Mouse (Mus musculus): ENCODE results near the gene Rnf115. TPM values are rescaled to one million over a fixed set of nuclear protein-coding genes. Genes with fewer than 3 reads are reported as not detected.

Gene Rnf115
- polyA plus RNA-seq, 1 experiment from 2014 or later, result 79.9 TPM

DNA sequence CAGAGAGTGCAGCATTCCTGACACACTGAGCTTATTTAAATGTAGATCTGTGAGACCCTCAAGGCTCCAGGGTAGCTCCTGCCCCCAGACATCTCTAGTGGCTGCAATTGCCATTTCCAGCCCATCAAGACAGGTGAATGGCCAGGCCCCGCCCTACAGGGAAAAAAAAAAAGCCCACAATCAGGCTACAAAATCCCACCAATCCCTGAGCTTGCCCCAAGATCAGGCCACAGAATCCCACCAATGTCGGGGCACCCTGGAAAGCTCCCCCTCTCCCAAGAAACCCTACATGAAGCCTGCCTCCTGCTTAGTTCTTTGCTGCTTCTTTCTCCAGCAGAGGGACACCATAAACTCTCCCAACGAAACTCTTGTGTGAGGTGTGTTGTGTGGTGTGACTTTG, 80.7 kb downstream of the Rnf115 start:
- no peak overlapping the region for H3K4me2 ChIP-seq
- no peak overlapping the region for H3K4me3 ChIP-seq (replicated peaks)
- H3K27ac ChIP-seq, result no peak overlapping the region
- H3K4me1 ChIP-seq, result 0 out of 2 replicates have a peak, but pooled peaks cover under 1% of the 10 kb centered on the region
- 67% methylated on average over 3 of the region's 3 CpGs for WGBS
- H3K27me3 ChIP-seq, result no peaks in the 10 kb centered on the region
- ATAC-seq (ENCODE audit: low FRiP score), result no peak
- 0 out of 2 replicates have a peak, but pooled peaks cover 3% of the 10 kb centered on the region for H3K36me3 ChIP-seq (replicated peaks)
- H3K9ac ChIP-seq, result no peak overlapping the region
- no peaks in the 10 kb centered on the region for H3K9me3 ChIP-seq

DNA sequence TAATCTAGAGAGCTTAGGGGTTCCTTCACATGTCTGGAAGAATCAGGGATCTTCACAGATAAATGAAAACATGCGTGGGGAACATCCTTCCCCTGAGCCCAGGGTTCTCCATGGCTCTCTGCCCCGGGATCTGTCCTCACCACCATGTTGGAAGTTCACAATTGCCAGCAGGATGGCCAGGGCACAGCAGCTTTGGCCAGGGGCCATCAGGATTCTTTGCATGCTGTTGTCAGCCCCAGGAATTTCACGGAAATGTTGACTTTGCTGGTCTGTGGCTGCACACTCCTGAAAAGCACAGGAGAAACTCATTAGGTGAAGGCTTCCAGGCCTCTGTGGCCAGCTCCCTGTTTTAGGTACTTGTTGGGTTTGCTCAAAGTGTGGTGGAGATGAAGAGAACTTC, 81.2 kb downstream of the Rnf115 start:
- no peaks in the 10 kb centered on the region for H3K9me3 ChIP-seq
- 92% methylated on average over 3 of the region's 3 CpGs for WGBS
- H3K27ac ChIP-seq, result no peak overlapping the region
- H3K36me3 ChIP-seq (replicated peaks), result 0 out of 2 replicates have a peak, but pooled peaks cover 3% of the 10 kb centered on the region
- no peaks in the 10 kb centered on the region for H3K27me3 ChIP-seq
- no peak overlapping the region for H3K4me3 ChIP-seq (replicated peaks)
- no peak overlapping the region for H3K9ac ChIP-seq
- 0 out of 2 replicates have a peak, but pooled peaks cover 5% of the 10 kb centered on the region for H3K4me1 ChIP-seq
- no peak for ATAC-seq (ENCODE audit: low FRiP score)
- no peak overlapping the region for H3K4me2 ChIP-seq

GRCm38 (mm10) chr3:96811232-96811631, 83.8 kb downstream of the Rnf115 start:
- H3K27me3 ChIP-seq, result no peaks in the 10 kb centered on the region
- ATAC-seq (ENCODE audit: low FRiP score), result no peak
- H3K4me1 ChIP-seq, result 0 out of 2 replicates have a peak, but pooled peaks cover 5% of the 10 kb centered on the region
- no peak overlapping the region for H3K9ac ChIP-seq
- H3K4me3 ChIP-seq (replicated peaks), result no peak overlapping the region
- H3K9me3 ChIP-seq, result no peaks in the 10 kb centered on the region
- H3K4me2 ChIP-seq, result no peak overlapping the region
- 91% methylated on average over 3 of the region's 3 CpGs for WGBS
- H3K27ac ChIP-seq, result no peak overlapping the region
- 0 out of 2 replicates have a peak, but pooled peaks cover 2% of the 10 kb centered on the region for H3K36me3 ChIP-seq (replicated peaks)

DNA sequence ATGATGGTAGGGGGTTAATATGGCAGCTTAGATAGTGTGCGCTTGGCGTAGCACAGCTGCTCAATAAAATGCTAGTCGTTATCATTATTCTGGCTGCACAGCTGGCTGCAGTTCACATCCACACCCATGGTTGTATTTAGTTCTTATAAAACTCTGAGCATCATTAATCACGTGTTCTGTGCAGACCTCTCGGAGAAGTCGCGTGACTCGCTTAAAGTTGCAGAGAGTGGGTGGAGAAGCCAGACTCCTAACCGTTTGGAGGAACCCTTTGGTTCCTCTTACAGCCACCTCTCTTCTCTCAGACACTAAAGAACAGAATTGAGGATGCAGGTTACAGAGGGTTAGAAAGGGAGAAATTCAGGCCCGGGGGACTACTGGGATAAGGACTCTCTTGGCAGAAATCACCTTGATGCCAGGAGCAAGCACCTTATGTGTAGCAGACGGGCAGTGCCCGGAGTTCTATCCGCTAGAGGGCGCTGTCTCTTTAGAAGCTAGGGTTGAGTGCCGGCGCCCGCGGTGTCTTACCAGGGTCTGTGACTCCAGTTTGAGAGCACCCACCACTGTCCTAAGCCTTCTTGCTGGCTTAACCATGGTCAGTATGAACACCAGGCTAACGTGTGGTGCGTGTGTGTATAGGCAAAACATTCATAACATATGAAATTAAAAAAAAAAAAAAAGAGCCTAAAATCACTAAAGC, 85.1 kb downstream of the Rnf115 start:
- no peak overlapping the region for H3K9ac ChIP-seq
- ATAC-seq (ENCODE audit: low FRiP score), result no peak
- 47% methylated on average over 20 of the region's 20 CpGs for WGBS

DNA sequence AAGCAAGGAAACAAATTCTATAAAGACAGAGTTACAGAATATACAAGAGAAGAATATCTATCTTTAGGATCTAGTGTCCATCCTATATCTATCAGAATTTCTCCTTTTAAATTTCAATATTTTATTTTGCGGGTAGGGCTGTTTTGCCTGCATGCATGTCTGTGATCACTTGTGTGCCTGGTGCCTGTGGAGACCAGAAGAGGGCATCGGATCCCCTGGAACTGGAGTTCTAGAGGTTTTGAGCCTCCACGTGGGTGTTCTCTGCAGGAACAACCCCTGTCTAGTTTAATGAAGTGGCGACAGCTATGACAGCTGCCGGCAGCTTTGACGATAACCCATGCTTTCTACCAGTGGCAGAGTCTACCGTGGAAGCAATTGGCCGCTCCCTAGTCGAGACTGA, 85.6 kb downstream of the Rnf115 start:
- H3K9ac ChIP-seq, result no peak overlapping the region
- H3K36me3 ChIP-seq (replicated peaks), result no peaks in the 10 kb centered on the region
- H3K4me3 ChIP-seq (replicated peaks), result no peak overlapping the region
- WGBS, result 44% methylated on average over 9 of the region's 9 CpGs
- H3K4me1 ChIP-seq, result 0 out of 2 replicates have a peak, but pooled peaks cover 5% of the 10 kb centered on the region
- H3K27me3 ChIP-seq, result no peaks in the 10 kb centered on the region
- no peak overlapping the region for H3K27ac ChIP-seq
- no peak for ATAC-seq (ENCODE audit: low FRiP score)
- no peak overlapping the region for H3K4me2 ChIP-seq
- no peaks in the 10 kb centered on the region for H3K9me3 ChIP-seq

More for the DNA sequence above, 85.1 kb downstream of the Rnf115 start:
- no peaks in the 10 kb centered on the region for H3K27me3 ChIP-seq
- no peak overlapping the region for H3K4me3 ChIP-seq (replicated peaks)
- H3K4me1 ChIP-seq, result 0 out of 2 replicates have a peak, but pooled peaks cover 5% of the 10 kb centered on the region
- H3K36me3 ChIP-seq (replicated peaks), result no peaks in the 10 kb centered on the region
- no peak overlapping the region for H3K4me2 ChIP-seq
- no peak overlapping the region for H3K27ac ChIP-seq
- no peaks in the 10 kb centered on the region for H3K9me3 ChIP-seq

- no peak for ATAC-seq (ENCODE audit: low FRiP score)
- no peaks in the 10 kb centered on the region for H3K36me3 ChIP-seq (replicated peaks)
- no peak overlapping the region for H3K9ac ChIP-seq
- H3K27me3 ChIP-seq, result no peaks in the 10 kb centered on the region
- 73% methylated on average over 7 of the region's 7 CpGs for WGBS
- no peak overlapping the region for H3K27ac ChIP-seq
- H3K4me2 ChIP-seq, result no peak overlapping the region
- H3K4me1 ChIP-seq, result 0 out of 2 replicates have a peak, but pooled peaks cover 5% of the 10 kb centered on the region
- no peaks in the 10 kb centered on the region for H3K9me3 ChIP-seq
- H3K4me3 ChIP-seq (replicated peaks), result no peak overlapping the region
Observed at GRCm38 (mm10) chr3:96813591-96814244, 86.3 kb downstream of the Rnf115 start.

DNA sequence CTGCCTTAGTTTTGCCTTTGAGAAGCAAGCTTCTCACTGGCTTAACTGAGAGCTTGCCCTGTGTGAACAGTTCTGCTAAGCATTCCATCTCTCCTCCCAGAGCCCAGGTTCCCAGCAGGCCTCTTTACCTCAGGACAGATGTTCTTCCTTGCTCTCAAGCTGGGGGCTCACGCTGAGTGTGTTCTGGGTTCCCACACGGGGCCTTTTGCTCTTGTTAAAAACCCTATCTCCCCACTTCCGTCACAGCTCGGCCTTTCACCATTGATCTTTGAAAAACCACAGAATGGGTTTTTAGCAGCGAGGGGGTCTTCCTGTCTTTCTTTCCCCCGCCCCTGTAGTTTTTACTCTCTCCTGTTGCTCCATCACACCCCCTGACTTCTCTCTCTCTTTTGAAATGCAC, 86.9 kb downstream of the Rnf115 start:
- no peak overlapping the region for H3K4me2 ChIP-seq
- H3K36me3 ChIP-seq (replicated peaks), result no peaks in the 10 kb centered on the region
- no peak overlapping the region for H3K27ac ChIP-seq
- H3K27me3 ChIP-seq, result no peaks in the 10 kb centered on the region
- 0 out of 2 replicates have a peak, but pooled peaks cover 5% of the 10 kb centered on the region for H3K4me1 ChIP-seq
- no peak for ATAC-seq (ENCODE audit: low FRiP score)
- H3K9me3 ChIP-seq, result no peaks in the 10 kb centered on the region
- H3K9ac ChIP-seq, result no peak overlapping the region
- 65% methylated on average over 6 of the region's 6 CpGs for WGBS
- H3K4me3 ChIP-seq (replicated peaks), result no peak overlapping the region

- no peaks in the 10 kb centered on the region for H3K9me3 ChIP-seq
- WGBS, result 80% methylated on average over 6 of the region's 6 CpGs
Observed at GRCm38 (mm10) chr3:96820116-96820915, 92.9 kb downstream of the Rnf115 start.

GRCm38 (mm10) chr3:96821581-96821980, 94.1 kb downstream of the Rnf115 start:
- ATAC-seq (ENCODE audit: low FRiP score), result no peak
- Histone ChIP-seq H3K27me3 (no peaks in the 10 kb centered on the region), H3K27ac (no peak overlapping the region), H3K4me2 (no peak overlapping the region), H3K9me3 (no peaks in the 10 kb centered on the region), H3K4me1 (no peaks in the 10 kb centered on the region), H3K4me3 (replicated peaks) (no peak overlapping the region), H3K36me3 (replicated peaks) (no peaks in the 10 kb centered on the region), H3K9ac (no peak overlapping the region)
- WGBS, result 92% methylated on average over 4 of the region's 4 CpGs

More at GRCm38 (mm10) chr3:96820116-96820915, 92.9 kb downstream of the Rnf115 start:
- Histone ChIP-seq H3K27ac (no peak overlapping the region), H3K27me3 (no peaks in the 10 kb centered on the region), H3K9ac (no peak overlapping the region), H3K36me3 (replicated peaks) (no peaks in the 10 kb centered on the region), H3K4me2 (no peak overlapping the region), H3K4me3 (replicated peaks) (no peak overlapping the region), H3K4me1 (no peaks in the 10 kb centered on the region)
- no peak for ATAC-seq (ENCODE audit: low FRiP score)

DNA sequence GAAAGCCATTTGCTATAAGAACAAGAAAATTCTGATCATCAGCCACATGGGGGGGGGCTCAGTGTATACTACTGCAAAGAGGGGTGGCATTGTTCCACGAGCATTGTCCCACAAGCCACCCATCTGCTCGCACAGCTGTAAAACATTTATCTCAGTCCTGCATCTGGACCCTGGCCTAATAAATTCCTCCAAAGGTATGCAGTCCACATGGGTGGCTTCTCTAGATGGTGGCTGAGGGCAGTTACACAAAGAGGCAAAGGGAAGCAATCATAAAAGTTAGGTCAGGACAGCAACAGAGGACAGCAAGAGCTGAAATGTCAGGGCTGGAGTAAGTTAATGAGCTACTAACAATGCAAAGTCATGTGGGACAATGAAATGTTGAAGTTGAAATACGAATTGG, 96.2 kb downstream of the Rnf115 start:
- WGBS, result 74% methylated on average over 3 of the region's 3 CpGs
- H3K9ac ChIP-seq, result no peak overlapping the region
- H3K27ac ChIP-seq, result no peak overlapping the region
- H3K4me2 ChIP-seq, result no peak overlapping the region
- no peak overlapping the region for H3K4me3 ChIP-seq (replicated peaks)
- H3K36me3 ChIP-seq (replicated peaks), result no peaks in the 10 kb centered on the region
- no peak for ATAC-seq (ENCODE audit: low FRiP score)
- no peaks in the 10 kb centered on the region for H3K9me3 ChIP-seq
- H3K4me1 ChIP-seq, result peaks cover 5% of the 10 kb centered on the region
- no peaks in the 10 kb centered on the region for H3K27me3 ChIP-seq

DNA sequence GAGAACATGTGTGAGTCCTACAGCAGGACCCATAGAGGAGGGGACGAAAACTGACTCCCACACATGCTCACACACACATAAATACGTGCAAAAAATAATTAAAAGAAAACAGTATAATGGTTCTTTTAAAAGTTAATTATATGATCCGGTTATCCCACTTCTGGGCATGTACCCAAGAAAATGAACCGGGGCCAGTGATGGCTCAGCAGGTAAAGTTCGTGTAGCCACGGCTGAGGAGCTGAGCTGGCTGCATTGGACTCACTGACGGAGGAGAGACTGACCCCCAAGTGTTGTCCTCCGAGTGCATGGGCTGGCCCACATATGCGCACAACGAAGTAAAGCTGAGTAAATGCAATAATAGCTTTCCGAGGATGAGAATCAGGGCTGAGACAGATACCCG, 97.2 kb downstream of the Rnf115 start:
- H3K4me3 ChIP-seq (replicated peaks), result no peak overlapping the region
- no peak overlapping the region for H3K9ac ChIP-seq
- no peak overlapping the region for H3K27ac ChIP-seq
- H3K4me1 ChIP-seq, result peaks cover 5% of the 10 kb centered on the region
- H3K9me3 ChIP-seq, result no peaks in the 10 kb centered on the region
- ATAC-seq (ENCODE audit: low FRiP score), result no peak
- 88% methylated on average over 12 of the region's 12 CpGs for WGBS
- no peaks in the 10 kb centered on the region for H3K36me3 ChIP-seq (replicated peaks)
- H3K27me3 ChIP-seq, result no peaks in the 10 kb centered on the region
- no peak overlapping the region for H3K4me2 ChIP-seq

DNA sequence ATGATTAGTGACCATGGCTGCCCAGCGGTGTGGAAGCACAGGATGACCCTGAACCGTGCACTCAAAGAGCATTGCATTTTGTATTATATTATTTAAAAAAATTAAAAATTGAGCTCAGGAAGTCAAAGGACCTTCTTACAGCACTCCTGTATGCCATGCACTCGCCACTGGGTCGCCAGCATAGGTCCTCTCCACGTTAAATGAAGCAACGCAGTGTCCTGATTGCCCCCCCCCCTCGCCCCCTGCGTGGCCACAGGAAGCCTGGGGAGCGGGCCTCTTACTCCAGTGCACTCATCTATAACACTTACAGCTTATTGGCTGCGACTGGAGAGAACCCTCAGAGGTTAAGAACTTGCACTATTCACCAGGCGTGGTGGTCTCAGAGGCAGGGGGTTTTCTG, 97.8 kb downstream of the Rnf115 start:
- Histone ChIP-seq H3K9me3 (no peaks in the 10 kb centered on the region), H3K4me1 (peaks cover 5% of the 10 kb centered on the region), H3K4me2 (no peak overlapping the region), H3K4me3 (replicated peaks) (no peak overlapping the region), H3K27me3 (no peaks in the 10 kb centered on the region), H3K27ac (no peak overlapping the region), H3K9ac (no peak overlapping the region), H3K36me3 (replicated peaks) (no peaks in the 10 kb centered on the region)
- 35% methylated on average over 11 of the region's 11 CpGs for WGBS
- no peak for ATAC-seq (ENCODE audit: low FRiP score)
